Mouse (Mus musculus) MEL (cell line): ENCODE measurements around the gene Phf21a. TPM values are rescaled to one million over a fixed set of nuclear protein-coding genes. Genes with fewer than 3 reads are reported as not detected.

Source experiments
- DNase-seq: peaks from one replicate; pipeline ENCODE4 v3.0.0; 2011; ENCODE audit warnings: low read depth, low spot score
- H3K27ac ChIP-seq: 2 replicates; pipeline ENCODE4 v1.5.1; 2012; ENCODE audit warnings: low read depth, mild to moderate bottlenecking, control low read depth, low read length, moderate library complexity; ENCODE audit not compliant: control insufficient read depth
- H3K27me3 ChIP-seq, 2 experiments: fragments of 150-350 bp in 1 of 2; sonication (generic) in 1 of 2; 2 replicates each; pipeline ENCODE4 v1.6.1; 2012; ENCODE audit warnings: low read length in 2 of 2, mild to moderate bottlenecking in 2 of 2, improper control_type of control experiment in 1 of 2, moderate library complexity in 1 of 2; ENCODE audit not compliant: insufficient read depth in 2 of 2, control insufficient read depth in 1 of 2
- H3K36me3 ChIP-seq, 2 experiments: 2 replicates each; pipeline ENCODE4 v1.6.1; 2012 to 2014; ENCODE audit warnings: low read length in 2 of 2, improper control_type of control experiment in 1 of 2, inconsistent platforms in 1 of 2, mild to moderate bottlenecking in 1 of 2; ENCODE audit not compliant: insufficient read depth in 2 of 2, control insufficient read depth in 1 of 2
- H3K4me1 ChIP-seq, 2 experiments: fragments of 150-350 bp in 1 of 2; sonication (generic) in 1 of 2; 2 replicates each; pipeline ENCODE4 v1.6.1; 2012; ENCODE audit warnings: low read length in 2 of 2, improper control_type of control experiment in 1 of 2, mild to moderate bottlenecking in 1 of 2; ENCODE audit not compliant: insufficient read depth in 2 of 2, control insufficient read depth in 1 of 2
- H3K4me3 ChIP-seq, 2 experiments: fragments of 150-350 bp in 1 of 2; sonication (generic) in 1 of 2; 2 replicates each; pipeline ENCODE4 v1.5.1; 2012; ENCODE audit warnings: low read depth in 2 of 2, low read length in 2 of 2, mild to moderate bottlenecking in 2 of 2, moderate library complexity in 2 of 2, control low read depth in 1 of 2, improper control_type of control experiment in 1 of 2; ENCODE audit not compliant: control insufficient read depth in 1 of 2, insufficient read depth in 1 of 2
- H3K79me2 ChIP-seq: 2 replicates; pipeline ENCODE4 v1.6.1; 2012; ENCODE audit warnings: mild to moderate bottlenecking, low read length, moderate library complexity; ENCODE audit not compliant: control insufficient read depth, poor library complexity, insufficient read depth
- H3K9ac ChIP-seq: 2 replicates; pipeline ENCODE4 v1.6.1; 2012; ENCODE audit warnings: low read depth, mild to moderate bottlenecking, control low read depth, low read length, moderate library complexity; ENCODE audit not compliant: control insufficient read depth, poor library complexity, severe bottlenecking
- H3K9me3 ChIP-seq: fragments of 150-350 bp; sonication (generic); replicated peaks from 2 replicates; pipeline ENCODE4 v1.6.1; 2012; ENCODE audit warnings: mild to moderate bottlenecking, low read length, improper control_type of control experiment, moderate library complexity; ENCODE audit not compliant: insufficient read depth
- BHLHE40 ChIP-seq: IDR thresholded peaks from 2 replicates; pipeline ENCODE4 v1.6.1; 2012; ENCODE audit warnings: low read depth, mild to moderate bottlenecking, inconsistent platforms, low read length, improper control_type of control experiment, borderline replicate concordance
- CHD1 ChIP-seq: IDR thresholded peaks from 2 replicates; pipeline ENCODE4 v1.6.1; 2012; ENCODE audit warnings: low read depth, mild to moderate bottlenecking, inconsistent platforms, low read length, improper control_type of control experiment
- E2F4 ChIP-seq: IDR thresholded peaks from 2 replicates; pipeline ENCODE4 v1.6.1; 2011; ENCODE audit warnings: low read depth, low read length, improper control_type of control experiment, borderline replicate concordance
- ETS1 ChIP-seq: IDR thresholded peaks from 2 replicates; pipeline ENCODE4 v1.6.1; 2012; ENCODE audit warnings: low read depth, mild to moderate bottlenecking, inconsistent platforms, low read length, improper control_type of control experiment, moderate library complexity
- GABPA ChIP-seq: IDR thresholded peaks from 2 replicates; pipeline ENCODE4 v1.6.1; 2012; ENCODE audit warnings: low read depth, mild to moderate bottlenecking, inconsistent platforms, low read length, improper control_type of control experiment, moderate library complexity
- GATA1 ChIP-seq: IDR thresholded peaks from 2 replicates; pipeline ENCODE4 v1.6.1; 2011; ENCODE audit warnings: low read depth, low read length, improper control_type of control experiment
- JUND ChIP-seq: IDR thresholded peaks from 2 replicates; pipeline ENCODE4 v1.6.1; 2011; ENCODE audit warnings: low read depth, mild to moderate bottlenecking, improper control_type of control experiment, low read length
- KAT2A ChIP-seq: conservative IDR thresholded peaks from 2 replicates; pipeline ENCODE4 v1.6.1; 2012; ENCODE audit warnings: low read depth, low read length, improper control_type of control experiment, inconsistent platforms
- MAFK ChIP-seq: IDR thresholded peaks from 2 replicates; pipeline ENCODE4 v1.6.1; 2011; ENCODE audit warnings: low read depth, mild to moderate bottlenecking, low read length, improper control_type of control experiment, borderline replicate concordance
- MAX ChIP-seq: IDR thresholded peaks from 2 replicates; pipeline ENCODE4 v1.6.1; 2011; ENCODE audit warnings: low read length, improper control_type of control experiment
- MEF2A ChIP-seq: IDR thresholded peaks from 2 replicates; pipeline ENCODE4 v1.6.1; 2014; ENCODE audit warnings: low read depth, mild to moderate bottlenecking, inconsistent platforms, low read length, improper control_type of control experiment; ENCODE audit not compliant: poor library complexity, insufficient replicate concordance, severe bottlenecking; ENCODE audit errors: extremely low read depth
- MYC ChIP-seq: IDR thresholded peaks from 2 replicates; pipeline ENCODE4 v1.6.1; 2011; ENCODE audit warnings: low read depth, mild to moderate bottlenecking, low read length, improper control_type of control experiment, moderate library complexity
- NELFE ChIP-seq: IDR thresholded peaks from 2 replicates; pipeline ENCODE4 v1.6.1; 2011; ENCODE audit warnings: low read depth, low read length, improper control_type of control experiment
- POLR2A ChIP-seq, 2 experiments: IDR thresholded peaks; 2 replicates each; pipeline ENCODE4 v1.6.1; 2011 to 2012; ENCODE audit warnings: low read length in 2 of 2, mild to moderate bottlenecking in 2 of 2, control low read depth in 1 of 2, improper control_type of control experiment in 1 of 2, low read depth in 1 of 2, moderate library complexity in 1 of 2; ENCODE audit not compliant: control insufficient read depth in 1 of 2, insufficient read depth in 1 of 2, poor library complexity in 1 of 2
- POLR2AphosphoS2 ChIP-seq: IDR thresholded peaks from 2 replicates; pipeline ENCODE4 v1.6.1; 2011; ENCODE audit warnings: low read length, improper control_type of control experiment
- RAD21 ChIP-seq: IDR thresholded peaks from 2 replicates; pipeline ENCODE4 v1.6.1; 2011; ENCODE audit warnings: mild to moderate bottlenecking, low read depth, low read length, improper control_type of control experiment
- TAL1 ChIP-seq: IDR thresholded peaks from 2 replicates; pipeline ENCODE4 v1.6.1; 2012; ENCODE audit warnings: mild to moderate bottlenecking, inconsistent platforms, low read length, moderate library complexity, mixed read lengths
- TBP ChIP-seq: IDR thresholded peaks from 2 replicates; pipeline ENCODE4 v1.8.0; 2011; ENCODE audit warnings: low read depth, low read length, improper control_type of control experiment
- USF1 ChIP-seq: IDR thresholded peaks from 2 replicates; pipeline ENCODE4 v1.6.1; 2014; ENCODE audit warnings: low read depth, mild to moderate bottlenecking, inconsistent platforms, low read length, improper control_type of control experiment, moderate library complexity
- USF2 ChIP-seq, 2 experiments: IDR thresholded peaks; 2 replicates each; pipeline ENCODE4 v1.6.1; 2011 to 2012; ENCODE audit warnings: improper control_type of control experiment in 2 of 2, low read length in 2 of 2, borderline replicate concordance in 1 of 2, inconsistent platforms in 1 of 2, low read depth in 1 of 2, mild to moderate bottlenecking in 1 of 2; ENCODE audit not compliant: insufficient read depth in 1 of 2
- ZC3H11A ChIP-seq: IDR thresholded peaks from 2 replicates; pipeline ENCODE4 v1.6.1; 2012; ENCODE audit warnings: low read depth, mild to moderate bottlenecking, inconsistent platforms, low read length, improper control_type of control experiment
- ZKSCAN1 ChIP-seq: IDR thresholded peaks from 2 replicates; pipeline ENCODE4 v1.6.1; 2012; ENCODE audit warnings: low read depth, mild to moderate bottlenecking, inconsistent platforms, low read length, improper control_type of control experiment, moderate library complexity
- ZNF384 ChIP-seq: IDR thresholded peaks from 2 replicates; pipeline ENCODE4 v1.6.1; 2012; ENCODE audit warnings: low read depth, mild to moderate bottlenecking, inconsistent platforms, low read length, improper control_type of control experiment
- polyA plus RNA-seq, 2 experiments: library from polyadenylated mRNA; stranded (reverse) in 1 of 2; unstranded in 1 of 2; fragments of >175 nt in 1 of 2; fragments of >200 nt in 1 of 2; gene quantifications; 2 replicates each; pipeline versions ENCODE4 v1.2.1 to v1.2.4; 2012; ENCODE audit warnings: low replicate concordance in 2 of 2, low read depth in 1 of 2; ENCODE audit not compliant: insufficient read length in 2 of 2, insufficient read depth in 1 of 2, missing spikeins in 1 of 2
- total RNA-seq: library from RNA; depleted of rRNA; stranded (reverse); fragments of 300-350 nt; gene quantifications from 2 replicates; pipeline ENCODE4 v1.2.3, GENCODE M21; 2012

Phf21a gene
- total and polyA plus RNA-seq, 3 experiments = 4.7 to 245 (median 15.6) TPM

DNA sequence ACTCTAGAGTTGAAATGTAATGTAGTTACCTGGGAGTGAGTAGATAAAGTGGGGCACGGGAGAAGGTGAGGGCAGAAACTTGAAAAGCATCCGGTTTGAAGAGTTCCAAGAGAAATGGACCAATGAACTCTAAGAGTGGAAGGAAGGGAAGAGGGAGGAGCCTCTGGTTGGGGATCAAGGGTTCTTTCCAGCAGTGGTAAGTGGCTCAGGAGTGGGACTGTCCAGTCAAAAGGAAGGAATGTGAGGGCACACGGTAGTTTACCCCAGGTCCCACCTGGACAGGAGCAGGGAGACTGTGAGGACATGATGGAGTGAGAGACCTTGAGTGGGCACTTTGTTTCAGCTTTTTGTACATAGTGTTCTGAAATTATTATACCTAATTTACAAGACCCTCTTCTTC is 196.4 kb downstream of the Phf21a start:
- no peak for TF ChIP-seq ZC3H11A
- TF ChIP-seq RAD21 = no peak
- no peak for TF ChIP-seq CHD1
- TF ChIP-seq TAL1 = no peak
- TF ChIP-seq GABPA = no peak
- no peak for TF ChIP-seq E2F4
- no peak for TF ChIP-seq JUND
- Histone ChIP-seq H3K79me2 (no peaks in the 10 kb centered on the region), H3K27ac (no peak overlapping the region)

DNA sequence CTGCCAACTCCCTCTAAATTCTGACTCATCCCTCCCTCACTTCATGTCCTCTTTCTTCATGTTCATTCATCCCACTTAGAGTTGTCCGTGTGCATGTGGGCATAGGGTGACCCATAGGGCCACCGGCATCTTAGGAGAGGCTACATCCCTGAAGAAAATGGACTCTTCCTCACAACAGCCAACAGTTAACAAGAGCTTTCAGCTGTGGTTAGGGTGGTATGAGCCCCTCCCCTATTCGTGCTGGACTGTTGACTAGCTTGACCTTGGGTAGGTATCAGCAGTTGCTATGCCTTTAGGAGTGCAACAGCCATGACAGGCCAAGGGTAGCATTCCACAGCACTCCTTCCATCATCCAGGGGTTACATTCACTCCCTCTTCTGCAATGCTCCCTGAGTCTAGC is 198.6 kb downstream of the Phf21a start:
- Histone ChIP-seq H3K27ac (no peak overlapping the region), H3K9ac (no peak overlapping the region), H3K27me3 (no peaks in the 10 kb centered on the region), H3K4me1 (no peaks in the 10 kb centered on the region), H3K4me3 (no peak overlapping the region), H3K9me3 (no peaks in the 10 kb centered on the region)
- DNase-seq = no peak
- TF ChIP-seq USF2 (IDR thresholded peaks at IDR 0.05; ENCODE audit: borderline replicate concordance in 1 of 2, insufficient read depth in 1 of 2, low read depth in 1 of 2, low read length in 2 of 2) = no peak
- TF ChIP-seq TAL1 = no peak
- TF ChIP-seq MYC = no peak
- no peak for TF ChIP-seq ZNF384
- no peak for TF ChIP-seq GATA1
- TF ChIP-seq USF1 = no peak
- TF ChIP-seq POLR2AphosphoS2 = no peak
- TF ChIP-seq NELFE = no peak
- no peak for TF ChIP-seq JUND
- no peak for TF ChIP-seq ETS1
- TF ChIP-seq ZKSCAN1 = no peak
- no peak for TF ChIP-seq POLR2A (IDR thresholded peaks at IDR 0.05; ENCODE audit: control insufficient read depth in 1 of 2, insufficient read depth in 1 of 2, low read depth in 1 of 2, low read length in 2 of 2, poor library complexity in 1 of 2)
- TF ChIP-seq TBP = no peak
- no peak for TF ChIP-seq MAFK
- TF ChIP-seq MEF2A = no peak
- no peak for TF ChIP-seq KAT2A
- TF ChIP-seq BHLHE40 = no peak
- no peak for TF ChIP-seq MAX
- TF ChIP-seq, all 39 proteins: peak for 0
- Histone ChIP-seq H3K79me2 (no peaks in the 10 kb centered on the region), H3K36me3 (0 out of 4 replicates have a peak, but pooled peaks cover 0 to 2% of the 10 kb centered on the region in 2 experiments)

More for the DNA sequence above, 196.4 kb downstream of the Phf21a start:
- Histone ChIP-seq H3K9ac (no peak overlapping the region), H3K36me3 (no peaks in the 10 kb centered on the region), H3K9me3 (no peaks in the 10 kb centered on the region), H3K4me1 (no peaks in the 10 kb centered on the region), H3K27me3 (no peaks in the 10 kb centered on the region), H3K4me3 (no peak overlapping the region)
- DNase-seq = no peak
